Mouse (Mus musculus): ENCODE measurements around the gene Narfl. TPM values are rescaled to one million over a fixed set of nuclear protein-coding genes. Genes with fewer than 3 reads are reported as not detected.
A peak's percentile ranks its signal among the peaks of the same experiment; 100 is the strongest.
"Not testable (repeated sequence)": the region's sequence is repeated elsewhere in the genome, so short reads cannot be mapped to it uniquely, and the experiment has no call there.

Narfl gene
- total RNA-seq, 2 experiments from 2014 or later, result 25.7 to 26.9 TPM

- DNase-seq (ENCODE audit: low spot score in 2 of 2), result peak; percentile 72 to 74
Measured at GRCm38 (mm10) chr17:25801029-25801428, 27.5 kb downstream of the Narfl start.

GRCm38 (mm10) chr17:25802825-25803517 lies 29.4 kb downstream of the Narfl start:
- DNase-seq (ENCODE audit: low spot score in 2 of 2), result peak; percentile 77 to 81

GRCm38 (mm10) chr17:25806507-25806906 lies 32.9 kb downstream of the Narfl start:
- no peak for DNase-seq (ENCODE audit: low spot score in 2 of 2)

GRCm38 (mm10) chr17:25807452-25807851 lies 33.9 kb downstream of the Narfl start:
- DNase-seq (ENCODE audit: low spot score in 2 of 2), result not testable (repeated sequence)

- no peak for DNase-seq (ENCODE audit: low spot score in 2 of 2)
Measured at GRCm38 (mm10) chr17:25808028-25808427, 34.5 kb downstream of the Narfl start.

- peak; percentile 84 to 90 for DNase-seq (ENCODE audit: low spot score in 2 of 2)
Measured at GRCm38 (mm10) chr17:25808789-25809605, 35.4 kb downstream of the Narfl start, which contains the start of gene Fbxl16. Gene Fbxl16, plus strand, starts transcription at chr17:25809085.

- peak in 1 of 2 experiments; percentile 51 for DNase-seq (ENCODE audit: low spot score in 2 of 2)
Measured at GRCm38 (mm10) chr17:25809606-25810340, 36.2 kb downstream of the Narfl start.

GRCm38 (mm10) chr17:25810890-25811289 lies 37.3 kb downstream of the Narfl start:
- no peak for DNase-seq (ENCODE audit: low spot score in 2 of 2)

GRCm38 (mm10) chr17:25813471-25813870 lies 39.9 kb downstream of the Narfl start:
- DNase-seq (ENCODE audit: low spot score in 2 of 2), result peak; percentile 81 to 85

GRCm38 (mm10) chr17:25817662-25818061 lies 44.1 kb downstream of the Narfl start:
- DNase-seq (ENCODE audit: low spot score in 2 of 2), result no peak

GRCm38 (mm10) chr17:25818851-25819780 lies 45.5 kb downstream of the Narfl start:
- DNase-seq (ENCODE audit: low spot score in 2 of 2), result no peak

- peak; percentile 83 to 87 for DNase-seq (ENCODE audit: low spot score in 2 of 2)
Measured at GRCm38 (mm10) chr17:25823452-25823851, 49.9 kb downstream of the Narfl start, which contains the start of gene Wdr24. Gene Wdr24, plus strand, starts transcription at chr17:25823627.

GRCm38 (mm10) chr17:25824362-25825142 lies 51.0 kb downstream of the Narfl start:
- DNase-seq (ENCODE audit: low spot score in 2 of 2), result no peak

- DNase-seq (ENCODE audit: low spot score in 2 of 2), result no peak
Measured at GRCm38 (mm10) chr17:25825311-25825710, 51.7 kb downstream of the Narfl start.

- DNase-seq (ENCODE audit: low spot score in 2 of 2), result no peak
Measured at GRCm38 (mm10) chr17:25825984-25826570, 52.5 kb downstream of the Narfl start.

- no peak for DNase-seq (ENCODE audit: low spot score in 2 of 2)
Measured at GRCm38 (mm10) chr17:25827011-25827410, 53.4 kb downstream of the Narfl start.

- DNase-seq (ENCODE audit: low spot score in 2 of 2), result no peak
Measured at GRCm38 (mm10) chr17:25827546-25828222, 54.1 kb downstream of the Narfl start.

GRCm38 (mm10) chr17:25828223-25828594 lies 54.6 kb downstream of the Narfl start:
- no peak for DNase-seq (ENCODE audit: low spot score in 2 of 2)

Data from layer of hippocampus, postnatal 10 days (tissue).